Mouse (Mus musculus) layer of hippocampus, postnatal 14 days (tissue): Measurements from ENCODE around the gene Myh2. TPM values are rescaled to one million over a fixed set of nuclear protein-coding genes. Genes with fewer than 3 reads are reported as not detected.
A peak's percentile ranks its signal among the peaks of the same experiment; 100 is the strongest.

Experiments
- DNase-seq, 2 experiments: peaks; one replicate each; pipeline ENCODE4 v3.0.0; 2021 to 2022; ENCODE audit warnings: low spot score in 2 of 2, mixed read lengths in 1 of 2
- total RNA-seq, 2 experiments: library from RNA; stranded (reverse); gene quantifications; 2 replicates each; pipeline ENCODE4 v1.2.3; 2021

Myh2 gene
- total RNA-seq, 2 experiments from 2014 or later, result 0.09 to 0.14 TPM

DNA sequence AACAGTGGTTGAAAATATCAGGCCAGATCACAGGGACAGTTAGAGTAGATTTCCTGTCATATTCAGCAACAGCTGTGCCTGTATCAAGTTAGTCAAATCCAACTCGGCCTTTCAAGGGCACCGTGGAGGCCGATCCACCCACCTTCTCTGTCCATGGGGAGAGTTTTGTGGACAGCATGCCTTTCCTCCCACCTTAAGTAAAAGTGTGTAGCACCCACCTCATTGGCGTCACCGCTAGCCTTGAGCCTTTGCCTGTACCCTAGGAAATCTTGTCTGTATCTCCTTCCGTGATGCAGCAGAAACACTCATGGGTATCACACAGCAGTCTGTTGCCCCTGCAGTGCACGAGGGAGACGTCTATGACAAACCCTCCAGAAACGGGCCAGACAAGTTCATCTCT lies 66.0 kb downstream of the Myh2 start:
- no peak for DNase-seq

DNA sequence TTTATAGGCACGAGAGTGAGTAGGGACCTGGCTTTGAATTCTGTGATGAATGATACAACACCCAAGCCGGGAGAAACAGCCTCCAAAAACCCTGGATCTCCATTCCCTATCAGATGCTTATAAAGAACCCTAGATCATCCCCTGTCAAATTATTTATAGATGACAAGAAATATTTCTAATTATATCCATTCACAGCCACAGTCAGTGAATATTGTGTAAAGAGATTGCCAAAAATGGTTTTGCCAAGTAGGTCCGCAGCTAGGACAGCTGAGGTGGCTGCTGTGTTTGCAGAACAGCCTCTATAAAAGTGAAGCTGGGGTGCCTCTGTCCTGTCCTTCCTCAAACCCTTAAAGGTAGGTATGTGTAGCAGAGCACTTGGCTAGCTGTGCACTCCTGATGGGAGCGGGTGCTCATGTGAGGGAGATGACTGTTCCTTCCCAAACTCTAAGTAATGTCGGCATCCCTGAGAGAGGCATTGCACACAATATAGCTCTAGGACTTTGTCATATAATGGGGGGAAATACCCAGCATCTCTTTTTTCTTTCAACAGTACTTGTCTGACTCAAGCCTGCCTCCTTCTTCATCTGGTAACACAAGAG lies 66.8 kb downstream of the Myh2 start, which contains the start of gene Myh4:
TSS of gene Myh4 (plus strand) at position 549 of the 599 bp plus-strand sequence.
- peak in 1 of 2 experiments; percentile 7 for DNase-seq

DNA sequence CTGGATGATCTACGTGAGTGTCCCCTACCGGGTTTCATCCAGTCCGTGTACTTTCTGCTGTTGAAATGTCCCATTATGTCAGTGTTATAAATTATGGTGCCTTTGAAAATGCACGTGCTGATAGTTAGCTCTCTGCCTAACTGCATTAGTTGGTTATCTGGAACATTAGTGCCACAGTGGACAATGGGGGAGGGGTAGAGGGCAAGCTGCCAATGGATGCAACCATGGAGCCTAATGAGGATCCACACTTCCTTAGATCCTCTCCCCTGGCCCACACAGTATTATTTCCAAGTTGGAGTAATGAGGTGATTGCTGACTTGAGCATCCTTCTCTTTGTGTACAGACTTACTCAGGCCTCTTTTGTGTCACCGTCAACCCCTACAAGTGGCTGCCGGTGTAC lies 70.2 kb downstream of the Myh2 start:
- DNase-seq, result no peak

Other genes with a start within 250 kb of the Myh2 start
- not detected for gene Tmem238l, start 214.4 kb upstream of the Myh2 start, total RNA-seq
- gene Tmem220, start 145.9 kb upstream of the Myh2 start, total RNA-seq, result under 1 TPM; 0.24 to 0.67 TPM
- gene Adprm, start 118.4 kb upstream of the Myh2 start, total RNA-seq, result 10 to 100 TPM; 19.8 to 22.2 TPM
- gene Sco1, start 118.4 kb upstream of the Myh2 start, total RNA-seq, result 1 to 10 TPM; 8.4 to 8.5 TPM
- gene Myh3, start 92.7 kb upstream of the Myh2 start, total RNA-seq, result under 1 TPM; 0.64 to 0.67 TPM
- under 1 TPM; 0.18 to 0.21 TPM for gene Myh1, start 29.0 kb downstream of the Myh2 start, total RNA-seq
- under 1 TPM; 0.16 to 0.29 TPM for gene Myh4, start 67.0 kb downstream of the Myh2 start, total RNA-seq
- 1 to 10 TPM; 2.6 TPM for gene Myh8, start 106.1 kb downstream of the Myh2 start, total RNA-seq
- gene Myh13, start 150.6 kb downstream of the Myh2 start, total RNA-seq, result under 1 TPM; 0.21 to 0.23 TPM